Mouse (Mus musculus) midbrain, postnatal 0 days (tissue): Measurements from ENCODE around the gene Prune2. TPM values are rescaled to one million over a fixed set of nuclear protein-coding genes. Genes with fewer than 3 reads are reported as not detected.

Experiments used
- ATAC-seq: fragments of 200-750 bp; cut with Nextera tagmentation; 2 replicates; pipeline ENCODE4 v1.8.0; 2017; ENCODE audit warnings: moderate number of reproducible peaks, mild to moderate bottlenecking, moderate TSS enrichment, moderate library complexity; ENCODE audit not compliant: low FRiP score
- DNase-seq: peaks from one replicate; pipeline ENCODE4 v3.0.0-alpha.2; 2015; ENCODE audit warnings: low spot score
- H3K27ac ChIP-seq: fragments of 300-500 bp; sonication (generic); 2 replicates; pipeline ENCODE4 v1.5.1; 2014; ENCODE audit warnings: low read depth, mild to moderate bottlenecking, low read length, mixed read lengths
- H3K27me3 ChIP-seq: fragments of 300-500 bp; sonication (generic); 2 replicates; pipeline ENCODE4 v1.6.1; 2014; ENCODE audit warnings: low read length, control low read depth, mixed read lengths; ENCODE audit not compliant: insufficient read depth
- H3K36me3 ChIP-seq: fragments of 300-500 bp; sonication (generic); 2 replicates; pipeline ENCODE4 v1.6.1; 2014; ENCODE audit warnings: low read length, control low read depth, mixed read lengths; ENCODE audit not compliant: insufficient read depth
- H3K4me1 ChIP-seq: fragments of 300-500 bp; sonication (generic); 2 replicates; pipeline ENCODE4 v1.6.1; 2014; ENCODE audit warnings: mild to moderate bottlenecking, control low read depth, antibody characterized with exemption, low read length, mixed read lengths; ENCODE audit not compliant: insufficient read depth
- H3K4me2 ChIP-seq: fragments of 300-500 bp; sonication (generic); 2 replicates; pipeline ENCODE4 v1.6.1; 2014; ENCODE audit warnings: low read depth, mild to moderate bottlenecking, low read length, mixed read lengths; ENCODE audit not compliant: poor library complexity, severe bottlenecking
- H3K4me3 ChIP-seq: fragments of 300-500 bp; sonication (generic); 2 replicates; pipeline ENCODE4 v1.5.1; 2014; ENCODE audit warnings: low read depth, mild to moderate bottlenecking, low read length, moderate library complexity
- H3K9ac ChIP-seq: fragments of 300-500 bp; sonication (generic); replicated peaks from 2 replicates; pipeline ENCODE4 v1.6.1; 2014; ENCODE audit warnings: mild to moderate bottlenecking, low read length, moderate library complexity, mixed read lengths; ENCODE audit not compliant: poor library complexity, severe bottlenecking
- H3K9me3 ChIP-seq: fragments of 300-500 bp; sonication (generic); 2 replicates; pipeline ENCODE4 v1.6.1; 2016; ENCODE audit warnings: low read length, control low read depth
- CTCF ChIP-seq: IDR thresholded peaks from 2 replicates; pipeline ENCODE4 v1.5.1; 2016; ENCODE audit warnings: antibody characterized with exemption, mild to moderate bottlenecking
- WGBS: fragments of 180-500 bp; shearing (Covaris S2); extraction: QIAGEN DNeasy Blood & Tissue Kit; methylation state at CpG from one replicate; pipeline ENCODE4 v1.1.7; 2014; 5-methylcytosine and 5-hydroxymethylcytosine counted together
- polyA plus RNA-seq: library from polyadenylated mRNA; unstranded; fragments of >200 nt; fragmentation: Nextera tagmentation; extraction: Ambion mirVana; gene quantifications from 2 replicates; pipeline ENCODE4 v1.2.1, GENCODE M21; 2015
- total RNA-seq: library from RNA; depleted of rRNA; stranded (reverse); fragments of >200 nt; gene quantifications from 2 replicates; pipeline ENCODE4 v1.2.3, GENCODE M21; 2014; rRNA removed

Prune2 gene
- total RNA-seq (12.1 and 14.3 TPM in 2 replicates), polyA plus RNA-seq (10.8 and 12.0 TPM in 2 replicates)

DNA sequence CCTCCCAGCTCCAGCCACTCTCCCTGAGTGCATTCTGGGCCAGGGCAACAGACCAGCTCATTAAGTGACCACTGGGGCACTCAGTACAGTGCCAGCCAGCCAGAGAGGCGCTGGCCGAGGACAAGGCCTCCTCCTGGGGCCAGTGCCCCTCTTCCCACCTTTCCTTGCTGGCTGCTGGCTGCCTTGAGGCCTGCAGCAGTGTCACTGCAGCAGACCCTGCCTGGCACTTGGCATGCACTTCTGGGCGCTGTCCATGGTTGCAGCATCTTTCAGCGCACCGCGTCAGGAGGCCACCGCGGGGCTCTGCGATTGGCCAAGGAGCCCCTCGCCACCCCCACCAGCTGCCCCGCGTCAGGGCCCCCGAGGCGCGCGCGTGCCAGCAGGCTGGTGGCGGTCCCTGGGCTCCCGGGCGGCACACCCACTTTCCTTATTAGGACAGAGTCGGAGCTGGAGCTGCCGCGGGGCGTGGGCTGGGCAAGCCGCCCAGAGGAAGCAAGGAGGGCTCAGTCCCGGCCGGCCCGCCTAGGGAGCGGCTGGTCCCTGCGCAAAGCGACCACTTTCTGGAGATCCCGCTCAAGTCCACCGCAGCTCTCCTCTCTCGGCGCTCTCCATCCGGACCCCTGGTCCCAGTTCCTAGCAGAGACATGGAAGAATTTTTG is at the start of gene Prune2:
Gene Prune2 (plus strand): TSS at position 506 of the 659 bp plus-strand sequence.
- TF ChIP-seq CTCF: no peak; the same call in 1 of the 2 replicates
- no peaks in the 10 kb centered on the region for H3K36me3 ChIP-seq
- peak within 1 kb of the TSS; percentile 46 for H3K9ac ChIP-seq
- under 1% methylated on average over 34 of the region's 36 CpGs for WGBS
- no peaks in the 10 kb centered on the region for H3K4me1 ChIP-seq
- peak within 1 kb of the TSS; percentile 53 for H3K4me3 ChIP-seq
- peak within 1 kb of the TSS; percentile 99 for H3K4me2 ChIP-seq
- peaks cover 5% of the 10 kb centered on the region; the same call in 1 of the 2 replicates for H3K27me3 ChIP-seq
- H3K9me3 ChIP-seq: no peaks in the 10 kb centered on the region
- DNase-seq: peak; percentile 75
- no peak within 1 kb of the TSS for H3K27ac ChIP-seq
- peak; percentile 89 for ATAC-seq

- DNase-seq (peak; percentile 16), ATAC-seq (no peak)
- no peaks in the 10 kb centered on the region for H3K27me3 ChIP-seq
- no peak overlapping the region for H3K27ac ChIP-seq
- no peak overlapping the region for H3K4me2 ChIP-seq
- H3K9me3 ChIP-seq: no peaks in the 10 kb centered on the region
- WGBS: 82% methylated on average over 5 of the region's 5 CpGs
- H3K9ac ChIP-seq: no peak overlapping the region
- no peak for TF ChIP-seq CTCF
- no peaks in the 10 kb centered on the region for H3K4me1 ChIP-seq
- no peak overlapping the region for H3K4me3 ChIP-seq
- H3K36me3 ChIP-seq: no peaks in the 10 kb centered on the region
These were observed 44.4 kb upstream of the Prune2 start for GRCm38 (mm10) chr19:16911507-16911906.

DNA sequence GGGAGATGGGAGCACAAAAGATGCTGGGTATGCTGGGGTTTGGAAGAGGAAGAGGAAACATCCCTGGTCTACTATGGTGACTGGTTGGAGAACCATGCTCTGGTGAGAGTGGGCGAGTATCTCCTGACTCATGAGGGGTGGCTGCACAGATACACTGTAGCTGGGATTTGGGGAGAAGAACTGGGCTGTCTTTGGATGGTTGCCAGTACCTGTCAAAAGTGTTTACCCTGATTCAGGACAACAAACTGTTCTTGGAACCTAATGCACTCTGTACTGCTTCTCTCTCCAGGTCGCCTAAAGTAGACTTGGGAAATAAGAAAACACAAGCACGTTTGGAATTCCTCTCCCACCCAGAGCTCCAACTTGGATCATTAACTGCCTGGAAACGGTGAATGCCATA is 31.4 kb upstream of the Prune2 start:
- Histone ChIP-seq H3K4me3 (no peak overlapping the region), H3K4me1 (no peaks in the 10 kb centered on the region), H3K4me2 (no peak overlapping the region), H3K27me3 (no peaks in the 10 kb centered on the region), H3K27ac (no peak overlapping the region), H3K9me3 (no peaks in the 10 kb centered on the region), H3K36me3 (no peaks in the 10 kb centered on the region), H3K9ac (no peak overlapping the region)
- TF ChIP-seq CTCF: no peak
- ATAC-seq: no peak
- 78% methylated on average over 4 of the region's 4 CpGs for WGBS
- DNase-seq: peak; percentile 3

GRCm38 (mm10) chr19:16934664-16935063 is 21.3 kb upstream of the Prune2 start:
- Histone ChIP-seq H3K27ac (no peak overlapping the region), H3K36me3 (no peaks in the 10 kb centered on the region), H3K4me3 (no peak overlapping the region), H3K4me1 (no peaks in the 10 kb centered on the region), H3K27me3 (no peaks in the 10 kb centered on the region), H3K9me3 (no peaks in the 10 kb centered on the region), H3K9ac (no peak overlapping the region), H3K4me2 (no peak overlapping the region)
- no peak for ATAC-seq
- WGBS: 85% methylated on average over 8 of the region's 8 CpGs
- no peak for TF ChIP-seq CTCF
- no peak for DNase-seq

- 88% methylated on average over 2 of the region's 2 CpGs for WGBS
- no peaks in the 10 kb centered on the region for H3K27me3 ChIP-seq
- no peaks in the 10 kb centered on the region for H3K9me3 ChIP-seq
- no peaks in the 10 kb centered on the region for H3K36me3 ChIP-seq
- no peak overlapping the region for H3K9ac ChIP-seq
- H3K4me3 ChIP-seq: no peak overlapping the region
- TF ChIP-seq CTCF: no peak
- no peak overlapping the region for H3K27ac ChIP-seq
- no peak for ATAC-seq
- no peak overlapping the region for H3K4me2 ChIP-seq
- no peaks in the 10 kb centered on the region for H3K4me1 ChIP-seq
- DNase-seq: no peak
These were observed 7.1 kb upstream of the Prune2 start for GRCm38 (mm10) chr19:16948794-16949313.

- H3K27ac ChIP-seq: no peak overlapping the region
- DNase-seq: no peak
- no peak overlapping the region for H3K9ac ChIP-seq
- no peak for ATAC-seq
- H3K27me3 ChIP-seq: no peaks in the 10 kb centered on the region
- no peaks in the 10 kb centered on the region for H3K4me1 ChIP-seq
- 87% methylated on average over 2 of the region's 2 CpGs for WGBS
- no peak overlapping the region for H3K4me3 ChIP-seq
- no peaks in the 10 kb centered on the region for H3K36me3 ChIP-seq
- no peak for TF ChIP-seq CTCF
- no peak overlapping the region for H3K4me2 ChIP-seq
- no peaks in the 10 kb centered on the region for H3K9me3 ChIP-seq
These were observed 6.6 kb upstream of the Prune2 start for GRCm38 (mm10) chr19:16949341-16949740.
